Mouse (Mus musculus) G1E (cell line): ENCODE measurements around the gene Enpp5.

Experiments
- CTCF ChIP-seq: IDR thresholded peaks from 2 replicates; pipeline ENCODE4 v1.5.1; 2012; ENCODE audit warnings: low read depth, low read length, inconsistent platforms, mixed read lengths
- GATA2 ChIP-seq: IDR thresholded peaks from 2 replicates; pipeline ENCODE4 v1.6.1; 2012; ENCODE audit warnings: low read depth, low read length, inconsistent platforms, borderline replicate concordance
- POLR2AphosphoS5 ChIP-seq: IDR thresholded peaks from 2 replicates; pipeline ENCODE4 v1.6.1; 2012; ENCODE audit warnings: low read depth, low read length, inconsistent platforms; ENCODE audit not compliant: insufficient replicate concordance
- TAL1 ChIP-seq: conservative IDR thresholded peaks from 2 replicates; pipeline ENCODE4 v1.6.1; 2012; ENCODE audit warnings: low read depth, low read length, inconsistent platforms, mixed read lengths

- TF ChIP-seq CTCF (no peak), POLR2AphosphoS5 (no peak), GATA2 (no peak), TAL1 (no peak)
Measured at GRCm38 (mm10) chr17:44116584-44116983, 38.0 kb downstream of the Enpp5 start.
